Mouse (Mus musculus) neural tube, embryonic 14.5 days (tissue): ENCODE measurements around the gene Ercc1. TPM values are rescaled to one million over a fixed set of nuclear protein-coding genes. Genes with fewer than 3 reads are reported as not detected.

Experiments
- ATAC-seq: fragments of 200-750 bp; cut with Nextera tagmentation; 2 replicates; pipeline ENCODE4 v1.8.0; 2017; ENCODE audit warnings: low read depth, mild to moderate bottlenecking, moderate TSS enrichment, moderate library complexity
- H3K27ac ChIP-seq: fragments of 300-500 bp; sonication (generic); 2 replicates; pipeline ENCODE4 v1.5.1; 2014; ENCODE audit warnings: low read depth, mild to moderate bottlenecking, control low read depth, low read length, moderate library complexity, mixed read lengths
- H3K27me3 ChIP-seq: fragments of 300-500 bp; sonication (generic); 2 replicates; pipeline ENCODE4 v1.6.1; 2014; ENCODE audit warnings: low read length; ENCODE audit not compliant: control insufficient read depth, insufficient read depth
- H3K36me3 ChIP-seq: fragments of 300-500 bp; sonication (generic); 2 replicates; pipeline ENCODE4 v1.6.1; 2014; ENCODE audit warnings: low read length, mixed read lengths; ENCODE audit not compliant: control insufficient read depth, insufficient read depth
- H3K4me1 ChIP-seq: fragments of 300-500 bp; sonication (generic); 2 replicates; pipeline ENCODE4 v1.6.1; 2014; ENCODE audit warnings: low read length; ENCODE audit not compliant: control insufficient read depth, insufficient read depth
- H3K4me2 ChIP-seq: fragments of 300-500 bp; sonication (generic); 2 replicates; pipeline ENCODE4 v1.6.1; 2014; ENCODE audit warnings: mild to moderate bottlenecking, low read depth, low read length, control low read depth
- H3K4me3 ChIP-seq: fragments of 300-500 bp; sonication (generic); 2 replicates; pipeline ENCODE4 v1.5.1; 2014; ENCODE audit warnings: low read depth, low read length, control low read depth, mixed read lengths
- H3K9ac ChIP-seq: fragments of 300-500 bp; sonication (generic); replicated peaks from 2 replicates; pipeline ENCODE4 v1.6.1; 2014; ENCODE audit warnings: low read depth, mild to moderate bottlenecking, control low read depth, low read length, mixed read lengths
- H3K9me3 ChIP-seq: fragments of 300-500 bp; sonication (generic); 2 replicates; pipeline ENCODE4 v1.6.1; 2016; ENCODE audit warnings: low read length; ENCODE audit not compliant: control insufficient read depth
- WGBS: fragments of 180-500 bp; shearing (Covaris S2); extraction: QIAGEN DNeasy Blood & Tissue Kit; methylation state at CpG from one replicate; pipeline ENCODE4 v1.1.7; 2014; 5-methylcytosine and 5-hydroxymethylcytosine counted together
- polyA plus RNA-seq: library from polyadenylated mRNA; unstranded; fragments of >200 nt; fragmentation: Nextera tagmentation; extraction: Ambion mirVana; gene quantifications from 2 replicates; pipeline ENCODE4 v1.2.1, GENCODE M21; 2014

Gene Ercc1
- polyA plus RNA-seq, 1 experiment from 2014 or later, result 98.9 TPM

DNA sequence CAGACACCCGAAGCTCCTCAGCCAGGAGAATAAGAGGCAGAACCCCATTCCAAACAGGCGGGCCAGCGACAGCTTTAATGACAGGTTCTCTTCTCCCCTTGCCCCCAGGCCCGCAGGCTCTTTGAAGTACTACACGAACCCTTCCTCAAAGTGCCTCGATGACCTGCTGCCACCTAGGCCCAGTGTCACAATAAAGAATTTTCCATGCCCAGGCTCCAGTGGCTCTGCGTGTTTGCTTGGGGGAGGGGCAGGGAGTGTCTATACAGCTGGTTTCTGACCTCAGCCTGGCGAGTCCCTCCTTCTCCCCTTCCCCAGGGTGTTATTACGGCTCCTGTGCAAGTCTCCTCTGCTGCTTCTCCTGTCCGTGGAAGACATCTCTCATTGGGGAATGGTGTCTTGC is 11.7 kb downstream of the Ercc1 start:
- H3K4me3 ChIP-seq, result no peak overlapping the region
- H3K9me3 ChIP-seq, result no peaks in the 10 kb centered on the region
- no peak overlapping the region for H3K9ac ChIP-seq
- peaks cover 38% of the 10 kb centered on the region for H3K36me3 ChIP-seq
- no peaks in the 10 kb centered on the region for H3K27me3 ChIP-seq
- H3K4me2 ChIP-seq, result no peak overlapping the region
- H3K4me1 ChIP-seq, result peaks cover 12% of the 10 kb centered on the region
- H3K27ac ChIP-seq, result no peak overlapping the region
- WGBS, result 70% methylated on average over 10 of the region's 10 CpGs
- no peak for ATAC-seq

DNA sequence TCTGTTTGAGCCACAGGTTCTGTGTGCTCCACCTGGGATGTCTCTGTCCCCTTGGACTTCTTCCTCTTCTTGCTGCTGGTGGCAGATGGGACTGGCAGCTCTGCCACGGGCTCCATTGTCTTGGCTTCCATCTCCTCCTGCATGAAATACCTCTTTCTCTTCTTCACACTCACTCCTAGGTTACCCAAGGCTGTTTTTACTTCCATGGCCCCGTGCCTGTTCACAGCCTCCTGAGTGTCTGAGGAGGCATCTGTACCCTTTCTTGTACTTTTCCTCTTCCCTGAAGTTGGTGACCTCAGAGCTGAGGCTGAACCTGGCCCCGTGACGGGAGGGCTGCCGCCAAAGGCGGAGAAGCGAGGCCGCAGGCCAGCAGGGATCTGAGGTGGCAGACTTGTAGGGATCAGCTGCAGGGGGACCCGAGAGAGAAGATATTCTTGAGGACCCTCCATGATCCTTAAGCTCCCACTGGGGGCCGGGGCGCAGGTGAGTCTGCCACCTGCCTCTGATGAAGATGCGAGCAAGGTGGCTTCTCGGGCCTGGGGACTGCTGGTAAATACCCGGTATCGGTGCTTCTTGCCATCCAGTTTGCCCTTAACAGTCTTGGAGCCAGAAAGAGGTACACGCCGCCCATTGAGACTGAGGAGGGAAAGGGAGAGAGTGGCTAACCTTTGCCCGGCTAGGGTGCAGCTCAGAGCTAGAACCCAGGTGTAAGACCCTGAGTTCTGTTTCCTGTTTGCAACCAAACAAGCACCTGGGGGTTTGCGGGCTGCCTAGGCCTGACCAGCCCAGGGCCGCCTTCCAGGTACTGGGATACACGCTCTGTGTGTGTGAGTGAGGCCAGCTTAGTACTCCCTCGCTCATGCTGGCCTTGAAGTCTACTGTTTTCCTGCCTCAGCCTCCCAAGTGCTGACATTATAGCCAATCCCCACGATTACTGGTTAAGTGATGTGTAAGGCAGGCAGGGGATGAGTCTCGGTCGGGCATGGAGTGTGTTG is 13.1 kb downstream of the Ercc1 start:
- no peak overlapping the region for H3K9ac ChIP-seq
- H3K27ac ChIP-seq, result no peak overlapping the region
- H3K4me3 ChIP-seq, result peak overlapping the region; percentile 59
- peaks cover 12% of the 10 kb centered on the region for H3K4me1 ChIP-seq
- WGBS, result 93% methylated on average over 25 of the region's 25 CpGs
- no peak for ATAC-seq
- no peaks in the 10 kb centered on the region for H3K27me3 ChIP-seq
- no peaks in the 10 kb centered on the region for H3K9me3 ChIP-seq
- no peak overlapping the region; the same call in 1 of the 2 replicates for H3K4me2 ChIP-seq
- peaks cover 33% of the 10 kb centered on the region for H3K36me3 ChIP-seq

DNA sequence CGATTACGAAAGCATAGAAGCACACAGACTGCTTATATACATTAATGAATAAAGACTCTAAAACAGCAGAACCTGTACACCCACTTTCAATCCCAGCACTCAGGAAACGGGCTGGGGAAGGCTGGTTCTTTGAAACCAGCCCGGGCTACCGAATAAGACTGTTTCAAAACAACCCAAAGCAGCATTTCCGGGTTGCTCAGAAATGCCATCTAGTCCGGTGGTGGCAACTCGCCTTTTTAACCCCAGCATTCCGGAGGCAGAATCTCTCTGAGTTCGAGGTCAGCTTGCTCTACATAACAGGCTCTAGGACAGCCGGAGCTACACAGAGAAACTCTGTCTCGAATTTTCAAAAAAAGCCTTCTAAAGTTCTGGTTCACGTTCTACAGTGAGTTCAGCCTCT is 14.1 kb downstream of the Ercc1 start:
- Histone ChIP-seq H3K36me3 (peaks cover 26% of the 10 kb centered on the region), H3K4me3 (peak overlapping the region; percentile 59), H3K9me3 (no peaks in the 10 kb centered on the region), H3K9ac (peak overlapping the region; percentile 60), H3K27me3 (no peaks in the 10 kb centered on the region), H3K4me1 (peaks cover 12% of the 10 kb centered on the region), H3K27ac (no peak overlapping the region), H3K4me2 (peak overlapping the region; percentile 99)
- 22% methylated on average over 13 of the region's 13 CpGs for WGBS
- ATAC-seq, result no peak

DNA sequence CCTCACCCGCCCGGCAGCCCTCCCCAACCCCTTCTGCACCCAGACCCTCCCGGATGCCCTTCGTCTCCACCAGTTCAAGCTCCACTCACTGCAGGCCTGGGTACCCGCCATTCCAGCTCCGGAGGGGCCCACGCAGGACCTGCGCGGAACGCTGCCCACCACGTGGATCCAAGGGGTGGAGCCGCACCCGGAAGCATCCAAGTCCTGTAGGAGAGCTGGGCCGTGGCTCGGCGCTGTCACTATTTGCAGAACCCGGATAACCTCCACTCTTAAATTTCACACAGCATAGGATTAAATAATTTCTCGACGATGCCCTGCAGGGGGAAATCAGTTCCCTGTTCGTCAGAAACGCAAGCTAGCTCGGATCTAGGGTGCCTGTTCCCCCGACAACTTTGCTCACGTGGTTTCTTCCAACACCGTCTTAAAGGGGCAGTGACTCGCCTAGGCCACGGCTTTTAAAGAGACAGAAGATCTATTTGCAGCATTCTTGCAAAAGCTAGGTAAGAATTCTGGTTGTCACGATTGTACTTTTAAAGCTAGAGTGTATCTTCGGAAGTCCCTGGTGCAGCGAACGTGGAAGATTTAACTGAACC is 14.8 kb downstream of the Ercc1 start, which contains the start of the genes Cd3eap and Ppp1r13l:
Cd3eap (minus strand) TSS at position 185 of the 593 bp plus-strand sequence.
Ppp1r13l (plus strand) TSS at position 451 of the 593 bp plus-strand sequence.
- 0% methylated on average over 31 of the region's 31 CpGs for WGBS
- Histone ChIP-seq H3K27ac (0 out of 2 replicates have a peak within 1 kb of the TSS, but pooled peaks have one; percentile 5), H3K27me3 (no peaks in the 10 kb centered on the region), H3K36me3 (peaks cover 23% of the 10 kb centered on the region), H3K4me2 (peak within 1 kb of the TSS; percentile 99), H3K9me3 (no peaks in the 10 kb centered on the region), H3K4me3 (peak within 1 kb of the TSS; percentile 59), H3K4me1 (peaks cover 12% of the 10 kb centered on the region), H3K9ac (peak within 1 kb of the TSS; percentile 60)
- peak; percentile 85 for ATAC-seq

DNA sequence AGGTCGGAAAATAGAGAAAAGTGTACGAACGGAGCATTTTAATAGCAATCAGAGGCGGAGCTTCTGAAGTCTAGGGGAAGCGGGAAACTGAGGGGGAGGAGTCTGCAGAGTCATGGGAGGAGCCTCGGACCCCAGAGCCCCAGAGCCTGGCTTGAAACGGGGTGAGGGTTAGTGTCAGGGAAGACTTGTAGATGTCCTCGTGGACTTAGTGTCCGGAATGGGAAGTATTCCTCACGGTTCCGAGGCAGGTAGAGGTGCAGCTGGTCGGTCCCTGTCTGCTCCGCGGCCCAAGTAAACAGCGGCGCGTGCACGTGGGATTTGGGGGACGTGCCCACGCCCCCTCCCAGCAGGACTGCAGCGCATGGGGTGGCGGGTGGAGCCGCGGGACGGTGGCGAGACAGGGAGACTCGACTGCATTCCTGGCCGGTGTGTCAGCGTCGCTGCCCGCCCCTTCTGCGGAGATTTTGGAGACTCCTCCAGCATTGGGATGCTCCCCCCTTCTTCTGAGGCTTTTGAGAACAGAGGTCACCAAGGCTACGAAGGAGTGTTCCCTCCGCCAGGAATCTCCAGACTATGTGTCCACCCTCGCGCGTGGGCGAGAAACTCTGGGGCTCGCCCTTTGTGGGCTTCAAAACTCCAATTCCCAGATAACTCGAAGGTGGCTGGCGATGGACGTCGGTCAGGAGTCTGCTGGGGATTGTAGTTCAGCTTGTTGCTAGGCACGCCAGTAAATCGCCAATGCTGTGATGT is 15.5 kb downstream of the Ercc1 start:
- H3K4me2 ChIP-seq, result peak overlapping the region; percentile 99
- H3K4me1 ChIP-seq, result peaks cover 12% of the 10 kb centered on the region
- 0 out of 2 replicates have a peak overlapping the region, but pooled peaks have one; percentile 5 for H3K27ac ChIP-seq
- under 1% methylated on average over 45 of the region's 45 CpGs for WGBS
- peak overlapping the region; percentile 59 for H3K4me3 ChIP-seq
- peak; percentile 78 for ATAC-seq
- peak overlapping the region; percentile 32; the same call in 1 of the 2 replicates for H3K9ac ChIP-seq
- no peaks in the 10 kb centered on the region for H3K27me3 ChIP-seq
- peaks cover 18% of the 10 kb centered on the region for H3K36me3 ChIP-seq
- H3K9me3 ChIP-seq, result no peaks in the 10 kb centered on the region

DNA sequence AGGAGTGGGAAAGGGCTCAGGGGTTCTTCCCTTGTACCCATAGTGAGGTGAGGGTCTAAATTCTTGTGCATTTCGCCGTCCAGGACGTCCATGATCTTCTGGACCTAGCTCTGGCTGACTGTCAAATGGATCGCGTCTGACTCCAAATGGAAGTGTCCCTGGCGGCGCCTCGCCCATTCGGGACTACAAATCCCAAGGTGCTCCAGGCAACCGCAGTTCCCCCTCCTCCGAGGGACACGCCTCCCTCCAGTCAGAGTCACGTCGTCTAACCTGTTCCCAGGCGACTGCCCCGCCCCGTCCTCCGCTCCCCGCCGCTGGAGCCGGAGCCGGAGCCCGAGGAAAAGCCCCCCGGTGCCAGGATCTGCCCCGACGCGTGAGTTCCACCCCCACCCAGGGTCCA is 16.4 kb downstream of the Ercc1 start:
- Histone ChIP-seq H3K9ac (peak overlapping the region; percentile 52; the same call in 1 of the 2 replicates), H3K36me3 (peaks cover 14% of the 10 kb centered on the region; the same call in 1 of the 2 replicates), H3K27ac (no peak overlapping the region), H3K4me2 (peak overlapping the region; percentile 99), H3K4me1 (peaks cover 12% of the 10 kb centered on the region), H3K4me3 (peak overlapping the region; percentile 59), H3K27me3 (no peaks in the 10 kb centered on the region), H3K9me3 (no peaks in the 10 kb centered on the region)
- ATAC-seq, result peak; percentile 57
- WGBS, result under 1% methylated on average over 27 of the region's 27 CpGs

DNA sequence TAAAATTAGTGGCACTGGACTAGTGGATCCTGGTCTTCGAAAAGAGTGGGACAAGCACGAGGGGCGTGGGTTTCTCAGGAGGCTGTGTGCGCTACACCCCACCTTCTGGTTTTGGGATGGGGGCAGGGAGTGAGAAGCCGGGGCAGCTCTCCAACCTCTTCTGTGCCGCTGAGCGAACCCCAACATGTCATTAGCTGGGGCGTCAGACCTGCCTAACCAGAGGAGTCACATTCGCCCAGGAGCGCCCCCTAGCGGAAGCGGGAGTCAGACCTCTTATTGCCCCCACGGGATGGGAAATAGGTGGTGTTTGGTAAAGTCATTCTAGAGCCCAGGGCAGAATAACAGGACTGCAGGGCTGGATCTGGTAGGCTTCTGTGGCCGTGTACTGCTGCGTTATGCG is 17.1 kb downstream of the Ercc1 start:
- Histone ChIP-seq H3K4me2 (peak overlapping the region; percentile 99), H3K9ac (0 out of 2 replicates have a peak overlapping the region, but pooled peaks have one; percentile 11), H3K27me3 (no peaks in the 10 kb centered on the region), H3K9me3 (no peaks in the 10 kb centered on the region), H3K4me1 (peaks cover 12% of the 10 kb centered on the region), H3K27ac (no peak overlapping the region), H3K36me3 (peaks cover 6% of the 10 kb centered on the region; the same call in 1 of the 2 replicates), H3K4me3 (peak overlapping the region; percentile 59; the same call in 1 of the 2 replicates)
- 14% methylated on average over 16 of the region's 16 CpGs for WGBS
- no peak for ATAC-seq

DNA sequence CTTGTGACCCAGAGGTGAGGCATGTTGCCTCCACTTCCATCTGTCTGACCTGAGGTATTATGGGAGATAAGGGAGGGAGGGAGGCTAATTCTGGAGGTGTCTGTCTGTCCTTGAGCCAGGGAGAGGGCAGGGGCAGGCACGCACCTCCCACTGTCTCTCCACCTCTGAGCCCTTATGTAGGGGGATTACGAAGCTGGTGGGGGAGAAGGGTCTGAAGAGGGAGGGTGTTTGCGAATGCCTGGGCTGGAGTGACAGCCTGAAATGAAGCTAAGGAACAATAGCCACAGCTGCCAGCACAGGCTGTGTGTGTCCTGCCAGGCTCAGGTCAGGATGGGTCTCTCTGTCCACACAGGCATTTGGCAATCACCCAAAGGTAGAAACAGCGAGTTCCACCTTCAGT is 17.7 kb downstream of the Ercc1 start:
- H3K9ac ChIP-seq, result 0 out of 2 replicates have a peak overlapping the region, but pooled peaks have one; percentile 11
- H3K9me3 ChIP-seq, result no peaks in the 10 kb centered on the region
- H3K4me2 ChIP-seq, result no peak overlapping the region
- H3K4me3 ChIP-seq, result no peak overlapping the region
- H3K36me3 ChIP-seq, result peaks cover 2% of the 10 kb centered on the region; the same call in 1 of the 2 replicates
- 51% methylated on average over 4 of the region's 4 CpGs for WGBS
- ATAC-seq, result no peak
- H3K4me1 ChIP-seq, result peaks cover 12% of the 10 kb centered on the region
- no peak overlapping the region for H3K27ac ChIP-seq
- H3K27me3 ChIP-seq, result no peaks in the 10 kb centered on the region
